Mouse (Mus musculus): ENCODE measurements around the gene B3gnt3.
"Not testable (repeated sequence)": the region's sequence is repeated elsewhere in the genome, so short reads cannot be mapped to it uniquely, and the experiment has no call there.

B3gnt3 gene

GRCm38 (mm10) chr8:71709800-71710446 lies 8.3 kb upstream of the B3gnt3 start:
- peak; percentile 80 for DNase-seq (ENCODE audit: low spot score)

- DNase-seq (ENCODE audit: low spot score) = no peak
Observed at GRCm38 (mm10) chr8:71709134-71709799, 7.7 kb upstream of the B3gnt3 start.

- no peak for DNase-seq (ENCODE audit: low spot score)
Observed at GRCm38 (mm10) chr8:71707874-71708273, 6.3 kb upstream of the B3gnt3 start.

GRCm38 (mm10) chr8:71703400-71703799 lies 1.8 kb upstream of the B3gnt3 start:
- not testable (repeated sequence) for DNase-seq (ENCODE audit: low spot score)

- no peak for DNase-seq (ENCODE audit: low spot score)
Observed at GRCm38 (mm10) chr8:71702923-71703322, 1.3 kb upstream of the B3gnt3 start.

GRCm38 (mm10) chr8:71702087-71702432 lies 471 bp upstream of the B3gnt3 start:
- no peak for DNase-seq (ENCODE audit: low spot score)

GRCm38 (mm10) chr8:71700493-71701269 lies 908 bp downstream of the B3gnt3 start:
- no peak for DNase-seq (ENCODE audit: low spot score)

- not testable (repeated sequence) for DNase-seq (ENCODE audit: low spot score)
Observed at GRCm38 (mm10) chr8:71695456-71695855, 6.1 kb downstream of the B3gnt3 start.

- no peak for DNase-seq (ENCODE audit: low spot score)
Observed at GRCm38 (mm10) chr8:71693166-71694041, 8.2 kb downstream of the B3gnt3 start.

GRCm38 (mm10) chr8:71692509-71692908 lies 9.1 kb downstream of the B3gnt3 start:
- no peak for DNase-seq (ENCODE audit: low spot score)

GRCm38 (mm10) chr8:71689028-71689427 lies 12.6 kb downstream of the B3gnt3 start, which contains the start of gene Insl3:
Gene Insl3, plus strand, starts transcription at chr8:71689214.
- no peak for DNase-seq (ENCODE audit: low spot score)

- DNase-seq (ENCODE audit: low spot score) = no peak
Observed at GRCm38 (mm10) chr8:71687616-71688015, 14.0 kb downstream of the B3gnt3 start.

GRCm38 (mm10) chr8:71686143-71686734 lies 15.3 kb downstream of the B3gnt3 start:
- no peak for DNase-seq (ENCODE audit: low spot score)

- no peak for DNase-seq (ENCODE audit: low spot score)
Observed at GRCm38 (mm10) chr8:71685573-71685972, 16.0 kb downstream of the B3gnt3 start.

GRCm38 (mm10) chr8:71684701-71685100 lies 16.9 kb downstream of the B3gnt3 start:
- no peak for DNase-seq (ENCODE audit: low spot score)

GRCm38 (mm10) chr8:71682832-71683231 lies 18.8 kb downstream of the B3gnt3 start:
- no peak for DNase-seq (ENCODE audit: low spot score)

- no peak for DNase-seq (ENCODE audit: low spot score)
Observed at GRCm38 (mm10) chr8:71681369-71681915, 20.1 kb downstream of the B3gnt3 start.

- no peak for DNase-seq (ENCODE audit: low spot score)
Observed at GRCm38 (mm10) chr8:71680471-71680870, 21.1 kb downstream of the B3gnt3 start.

GRCm38 (mm10) chr8:71679550-71680168 lies 21.9 kb downstream of the B3gnt3 start:
- no peak for DNase-seq (ENCODE audit: low spot score)

GRCm38 (mm10) chr8:71679116-71679515 lies 22.5 kb downstream of the B3gnt3 start:
- DNase-seq (ENCODE audit: low spot score) = no peak

- DNase-seq (ENCODE audit: low spot score) = no peak
Observed at GRCm38 (mm10) chr8:71678216-71678615, 23.4 kb downstream of the B3gnt3 start.
